Mouse (Mus musculus) liver, embryonic 14.5 days (tissue): ENCODE results near the gene Hmgn2. TPM values are rescaled to one million over a fixed set of nuclear protein-coding genes. Genes with fewer than 3 reads are reported as not detected.

Source experiments
- ATAC-seq: fragments of 200-750 bp; cut with Nextera tagmentation; 2 replicates; pipeline ENCODE4 v1.8.0; 2017; ENCODE audit warnings: moderate number of reproducible peaks, mild to moderate bottlenecking, moderate library complexity; ENCODE audit not compliant: insufficient read depth
- DNase-seq, 3 experiments: peaks; one replicate each; pipeline ENCODE4 v3.0.0-alpha.2; 2012 to 2013; ENCODE audit warnings: low read depth in 3 of 3, low spot score in 3 of 3
- H3K27ac ChIP-seq: fragments of 300-500 bp; sonication (generic); 2 replicates; pipeline ENCODE4 v1.5.1; 2014; ENCODE audit warnings: moderate library complexity, mild to moderate bottlenecking, control low read depth, inconsistent platforms
- H3K27me3 ChIP-seq: fragments of 300-500 bp; sonication (generic); 2 replicates; pipeline ENCODE4 v1.6.1; 2014; ENCODE audit warnings: mild to moderate bottlenecking, low read length, moderate library complexity; ENCODE audit not compliant: control insufficient read depth, insufficient read depth
- H3K36me3 ChIP-seq: fragments of 300-500 bp; sonication (generic); replicated peaks from 2 replicates; pipeline ENCODE4 v1.6.1; 2014; ENCODE audit warnings: low read depth; ENCODE audit not compliant: control insufficient read depth, insufficient read depth
- H3K4me1 ChIP-seq, 2 experiments: fragments of 200-500 bp in 1 of 2; fragments of 300-500 bp in 1 of 2; sonication (generic) in 1 of 2; replicated peaks; 2 replicates each; pipeline ENCODE4 v1.6.1; 2012 to 2014; ENCODE audit warnings: antibody characterized with exemption in 1 of 2, inconsistent platforms in 1 of 2, low read length in 1 of 2; ENCODE audit not compliant: control insufficient read depth in 2 of 2, insufficient read depth in 2 of 2
- H3K4me2 ChIP-seq: fragments of 300-500 bp; sonication (generic); 2 replicates; pipeline ENCODE4 v1.6.1; 2014; ENCODE audit warnings: low read depth, mild to moderate bottlenecking, control low read depth, moderate library complexity
- H3K4me3 ChIP-seq, 2 experiments: fragments of 200-500 bp in 1 of 2; fragments of 300-500 bp in 1 of 2; sonication (generic) in 1 of 2; 2 replicates each; pipeline ENCODE4 v1.5.1; 2012 to 2014; ENCODE audit warnings: low read depth in 2 of 2, low read length in 2 of 2, mild to moderate bottlenecking in 2 of 2, control low read depth in 1 of 2, inconsistent platforms in 1 of 2, moderate library complexity in 1 of 2; ENCODE audit not compliant: insufficient read depth in 1 of 2
- H3K9ac ChIP-seq: fragments of 300-500 bp; sonication (generic); replicated peaks from 2 replicates; pipeline ENCODE4 v1.6.1; 2014; ENCODE audit warnings: mild to moderate bottlenecking, control low read depth, moderate library complexity
- H3K9me3 ChIP-seq: fragments of 300-500 bp; sonication (generic); 2 replicates; pipeline ENCODE4 v1.6.1; 2016; ENCODE audit warnings: low read length, mixed read lengths; ENCODE audit not compliant: control insufficient read depth
- CTCF ChIP-seq: IDR thresholded peaks from 2 replicates; pipeline ENCODE4 v1.5.1; 2016; ENCODE audit warnings: antibody characterized with exemption, low read depth, control low read depth
- EP300 ChIP-seq: IDR thresholded peaks from 2 replicates; pipeline ENCODE4 v1.6.1; 2016; ENCODE audit warnings: antibody characterized with exemption, low read depth
- WGBS: fragments of 180-500 bp; shearing (Covaris S2); extraction: QIAGEN DNeasy Blood & Tissue Kit; methylation state at CpG from one replicate; pipeline ENCODE4 v1.1.7; 2014; ENCODE audit not compliant: insufficient replicate concordance; 5-methylcytosine and 5-hydroxymethylcytosine counted together
- polyA plus RNA-seq, 2 experiments: library from polyadenylated mRNA; depleted of rRNA in 1 of 2; stranded (reverse) in 1 of 2; unstranded in 1 of 2; fragments of >200 nt; fragmentation: Nextera tagmentation in 1 of 2; extraction: Ambion mirVana in 1 of 2; gene quantifications; 2 replicates each; pipeline versions ENCODE4 v1.2.1 to v1.2.3; 2012 to 2014

Gene Hmgn2
- polyA plus RNA-seq, 2 experiments: 233 to 670 TPM

DNA sequence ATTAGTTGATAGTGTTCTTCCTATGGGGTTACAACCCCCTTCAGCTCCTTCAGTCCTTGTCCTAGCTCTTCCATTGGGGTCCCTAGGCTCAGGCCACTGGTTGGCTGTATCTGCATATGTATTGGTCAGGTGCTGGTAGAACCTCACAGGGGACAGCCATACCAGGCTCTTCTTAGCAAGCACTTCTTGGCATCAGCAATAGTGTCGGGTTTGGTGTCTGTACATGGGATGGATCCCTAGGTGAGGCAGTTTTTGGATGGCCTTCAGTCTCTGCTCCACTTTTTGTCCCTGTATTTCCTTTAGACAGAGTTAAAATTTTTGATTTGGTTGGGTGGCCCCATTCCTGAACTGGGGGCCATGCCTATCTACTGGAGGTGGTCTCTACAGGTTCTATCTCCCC, 9.6 kb downstream of the Hmgn2 start:
- WGBS: 48% methylated on average over 1 of the region's 1 CpGs
- no peak overlapping the region for H3K4me3 ChIP-seq
- ATAC-seq (no peak), DNase-seq (no peak)
- no peaks in the 10 kb centered on the region for H3K4me1 ChIP-seq
- TF ChIP-seq EP300: no peak
- TF ChIP-seq CTCF: no peak
- H3K4me2 ChIP-seq: no peak overlapping the region
- no peaks in the 10 kb centered on the region for H3K9me3 ChIP-seq
- peaks cover 7% of the 10 kb centered on the region for H3K36me3 ChIP-seq
- no peak overlapping the region for H3K9ac ChIP-seq
- no peak overlapping the region for H3K27ac ChIP-seq
- no peaks in the 10 kb centered on the region for H3K27me3 ChIP-seq

DNA sequence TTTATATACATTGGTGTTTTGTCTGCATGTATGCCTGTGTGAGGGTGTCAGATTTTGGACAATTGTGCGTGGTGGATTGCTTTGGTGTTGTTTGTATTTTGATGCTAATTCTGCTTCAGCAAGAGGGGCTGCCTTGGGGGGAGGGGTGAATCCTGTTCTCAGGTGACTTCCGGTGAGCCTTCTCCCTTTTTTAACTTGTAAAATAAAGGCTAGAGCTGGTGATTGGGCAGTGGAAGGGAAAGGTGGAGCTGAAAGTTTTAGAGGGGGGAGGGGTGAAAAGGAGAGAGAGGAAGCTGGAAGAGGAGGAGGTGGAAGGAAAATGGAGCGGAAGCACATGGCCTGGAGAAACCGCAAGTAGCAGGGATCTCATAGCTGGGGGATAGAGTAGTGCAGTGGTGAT, 12.1 kb downstream of the Hmgn2 start:
- TF ChIP-seq EP300: no peak
- no peak for TF ChIP-seq CTCF
- no peak for DNase-seq
- 60% methylated on average over 4 of the region's 4 CpGs for WGBS

DNA sequence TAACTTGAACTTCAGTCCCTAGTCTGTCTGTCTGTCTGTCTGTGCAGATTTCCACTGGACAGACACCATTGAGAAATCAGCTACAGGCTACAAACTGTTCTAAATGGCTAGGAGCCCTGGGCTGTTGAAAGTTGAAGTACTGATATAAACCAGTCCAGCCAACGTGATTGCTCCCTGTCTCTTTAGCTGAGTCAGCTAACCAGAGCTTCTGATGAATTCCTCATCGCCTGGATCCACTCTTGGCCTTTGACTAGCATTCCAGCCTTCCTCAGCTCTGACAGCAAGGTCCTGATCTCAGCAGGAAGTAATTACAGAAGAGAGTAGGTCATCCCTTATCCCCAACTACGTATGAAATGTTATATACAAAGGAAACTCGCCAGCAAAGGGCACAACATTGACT, 21.7 kb downstream of the Hmgn2 start:
- no peak for TF ChIP-seq EP300
- no peak for TF ChIP-seq CTCF
- Histone ChIP-seq H3K4me3 (no peak overlapping the region), H3K4me1 (no peaks in the 10 kb centered on the region; a peak in 1 of 4 replicates), H3K27ac (no peak overlapping the region), H3K36me3 (no peaks in the 10 kb centered on the region), H3K9me3 (no peaks in the 10 kb centered on the region), H3K27me3 (no peaks in the 10 kb centered on the region), H3K9ac (no peak overlapping the region), H3K4me2 (no peak overlapping the region)
- DNase-seq: no peak
- no peak for ATAC-seq
- WGBS: 40% methylated on average over 4 of the region's 4 CpGs

More for the DNA sequence above, 12.1 kb downstream of the Hmgn2 start:
- Histone ChIP-seq H3K4me1 (no peaks in the 10 kb centered on the region), H3K36me3 (no peaks in the 10 kb centered on the region), H3K4me3 (no peak overlapping the region), H3K4me2 (no peak overlapping the region), H3K9me3 (no peaks in the 10 kb centered on the region), H3K9ac (no peak overlapping the region), H3K27ac (no peak overlapping the region), H3K27me3 (no peaks in the 10 kb centered on the region)
- no peak for ATAC-seq

DNA sequence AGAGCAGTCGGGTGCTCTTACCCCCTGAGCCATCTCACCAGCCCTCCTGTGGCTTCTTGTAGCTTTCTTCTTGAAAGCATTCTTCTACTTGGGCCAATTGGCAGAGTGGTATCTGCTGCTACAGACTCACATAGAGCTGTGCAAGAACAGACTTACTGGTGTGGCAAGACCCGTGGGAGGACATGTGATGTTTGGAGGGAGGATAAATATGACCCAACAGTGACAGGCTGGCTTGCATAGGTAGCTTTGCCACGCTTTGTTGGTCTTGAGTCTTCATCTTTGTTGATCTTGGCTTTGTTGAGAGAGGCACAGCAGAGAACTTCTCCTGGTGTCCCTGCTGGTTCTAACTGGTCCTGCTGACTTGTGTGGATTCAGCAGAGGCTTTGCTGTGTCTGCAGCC, 24.7 kb downstream of the Hmgn2 start:
- H3K4me3 ChIP-seq: no peak overlapping the region
- H3K4me2 ChIP-seq: no peak overlapping the region
- peaks cover 0 to 4% of the 10 kb centered on the region in 2 experiments; a peak in 1 of 4 replicates for H3K4me1 ChIP-seq
- no peak for TF ChIP-seq EP300
- no peak for TF ChIP-seq CTCF
- ATAC-seq (no peak), DNase-seq (no peak)
- H3K36me3 ChIP-seq: no peaks in the 10 kb centered on the region
- H3K27ac ChIP-seq: no peak overlapping the region
- WGBS: 64% methylated on average over 3 of the region's 3 CpGs
- no peak overlapping the region for H3K9ac ChIP-seq
- H3K9me3 ChIP-seq: no peaks in the 10 kb centered on the region
- no peaks in the 10 kb centered on the region for H3K27me3 ChIP-seq

DNA sequence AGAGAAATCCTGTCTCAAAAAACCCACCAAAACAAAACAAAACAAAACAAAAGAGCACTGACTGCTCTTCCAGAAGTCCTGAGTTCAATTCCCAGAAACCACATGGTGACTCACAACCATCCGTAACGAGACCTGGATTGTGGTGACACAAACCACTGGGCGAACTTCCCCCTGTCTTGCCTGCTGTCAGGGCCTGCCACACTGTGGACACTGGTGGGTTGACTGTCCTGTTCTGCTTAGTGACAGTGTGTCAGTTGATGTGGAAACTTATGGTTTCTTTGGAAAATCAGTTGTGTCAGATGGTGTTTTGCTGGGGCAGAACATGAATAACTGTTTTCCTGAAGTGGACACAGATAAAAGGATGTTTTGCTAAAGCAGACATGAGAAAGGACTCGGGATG, 25.8 kb downstream of the Hmgn2 start:
- H3K9ac ChIP-seq: no peak overlapping the region
- peaks cover 0 to 4% of the 10 kb centered on the region in 2 experiments; a peak in 1 of 4 replicates for H3K4me1 ChIP-seq
- no peaks in the 10 kb centered on the region for H3K27me3 ChIP-seq
- DNase-seq (no peak), ATAC-seq (no peak)
- no peaks in the 10 kb centered on the region for H3K36me3 ChIP-seq
- no peak overlapping the region for H3K4me3 ChIP-seq
- H3K4me2 ChIP-seq: no peak overlapping the region
- H3K27ac ChIP-seq: no peak overlapping the region
- no peaks in the 10 kb centered on the region for H3K9me3 ChIP-seq
- no peak for TF ChIP-seq EP300
- TF ChIP-seq CTCF: 0 out of 2 replicates have a peak, but pooled peaks have one; percentile 12
- 62% methylated on average over 4 of the region's 4 CpGs for WGBS
